Mouse (Mus musculus) CH12.LX (cell line): Measurements from ENCODE around the gene Hist1h2ae. TPM values are rescaled to one million over a fixed set of nuclear protein-coding genes. Genes with fewer than 3 reads are reported as not detected.
"Not testable (repeated sequence)": the region's sequence is repeated elsewhere in the genome, so short reads cannot be mapped to it uniquely, and the experiment has no call there.

ENCODE experiments used
- DNase-seq: peaks from one replicate; pipeline ENCODE4 v3.0.0-alpha.2; 2013; ENCODE audit errors: extremely low read depth
- H3K27ac ChIP-seq: 2 replicates; pipeline ENCODE4 v1.5.1; 2012; ENCODE audit warnings: low read depth, mild to moderate bottlenecking, control low read depth, moderate library complexity; ENCODE audit not compliant: insufficient read depth
- H3K27me3 ChIP-seq: replicated peaks from 2 replicates; pipeline ENCODE3; 2012; ENCODE audit warnings: inconsistent platforms
- H3K36me3 ChIP-seq, 2 experiments: replicated peaks in 1 of 2; 2 replicates each; pipeline versions ENCODE3 to v1.6.1; 2012; ENCODE audit warnings: inconsistent platforms in 1 of 2, low read length in 1 of 2, mild to moderate bottlenecking in 1 of 2, mixed read lengths in 1 of 2, moderate library complexity in 1 of 2; ENCODE audit not compliant: control insufficient read depth in 1 of 2, insufficient read depth in 1 of 2
- H3K4me1 ChIP-seq, 2 experiments: 2 replicates each; pipeline ENCODE4 v1.6.1; 2012; ENCODE audit warnings: inconsistent platforms in 1 of 2, moderate library complexity in 1 of 2; ENCODE audit not compliant: insufficient read depth in 2 of 2, control insufficient read depth in 1 of 2
- H3K4me2 ChIP-seq: 2 replicates; pipeline ENCODE4 v1.6.1; 2012; ENCODE audit warnings: low read depth, mild to moderate bottlenecking, control low read depth; ENCODE audit not compliant: poor library complexity, insufficient read depth, severe bottlenecking
- H3K4me3 ChIP-seq, 3 experiments: fragments of 150-350 bp in 1 of 3; sonication (generic) in 1 of 3; replicated peaks in 1 of 3; 2 replicates each; pipeline versions ENCODE3 to v1.5.1; 2011 to 2012; ENCODE audit warnings: low read depth in 2 of 3, low read length in 2 of 3, mild to moderate bottlenecking in 2 of 3, moderate library complexity in 2 of 3, control low read depth in 1 of 3, improper control_type of control experiment in 1 of 3, inconsistent platforms in 1 of 3, mixed read lengths in 1 of 3; ENCODE audit not compliant: poor library complexity in 1 of 3
- H3K79me2 ChIP-seq: replicated peaks from 2 replicates; pipeline ENCODE4 v1.6.1; 2012; ENCODE audit warnings: mild to moderate bottlenecking, moderate library complexity; ENCODE audit not compliant: control insufficient read depth, poor library complexity, insufficient read depth, severe bottlenecking; ENCODE audit errors: extremely low read depth
- H3K9ac ChIP-seq: 2 replicates; pipeline ENCODE4 v1.6.1; 2012; ENCODE audit warnings: low read depth, mild to moderate bottlenecking, control low read depth, moderate library complexity; ENCODE audit not compliant: insufficient read depth
- H3K9me3 ChIP-seq: replicated peaks from 2 replicates; pipeline ENCODE3; 2012; ENCODE audit warnings: low read length, inconsistent platforms, mixed read lengths
- CHD1 ChIP-seq: IDR thresholded peaks from 2 replicates; pipeline ENCODE4 v1.6.1; 2012; ENCODE audit warnings: low read depth, low read length, improper control_type of control experiment, inconsistent platforms
- CHD2 ChIP-seq: IDR thresholded peaks from 2 replicates; pipeline ENCODE4 v1.6.1; 2011; ENCODE audit warnings: low read length, improper control_type of control experiment
- CTCF ChIP-seq, 2 experiments: IDR thresholded peaks in 1 of 2; conservative IDR thresholded peaks in 1 of 2; 2 replicates each; pipeline ENCODE4 v1.5.1; 2011 to 2012; ENCODE audit warnings: low read depth in 2 of 2, low read length in 2 of 2, improper control_type of control experiment in 1 of 2, inconsistent platforms in 1 of 2, mild to moderate bottlenecking in 1 of 2, moderate library complexity in 1 of 2
- ELF1 ChIP-seq: IDR thresholded peaks from 2 replicates; pipeline ENCODE4 v1.6.1; 2014; ENCODE audit warnings: low read depth, mild to moderate bottlenecking, inconsistent platforms, low read length, improper control_type of control experiment
- GABPA ChIP-seq: IDR thresholded peaks from 2 replicates; pipeline ENCODE4 v1.6.1; 2012; ENCODE audit warnings: low read depth, low read length, improper control_type of control experiment, inconsistent platforms; ENCODE audit not compliant: insufficient replicate concordance
- HCFC1 ChIP-seq: IDR thresholded peaks from 2 replicates; pipeline ENCODE4 v1.6.1; 2012; ENCODE audit warnings: low read depth, mild to moderate bottlenecking, inconsistent platforms, low read length, improper control_type of control experiment
- IRF4 ChIP-seq: IDR thresholded peaks from 2 replicates; pipeline ENCODE4 v1.6.1; 2014; ENCODE audit warnings: low read depth, mild to moderate bottlenecking, inconsistent platforms, low read length, improper control_type of control experiment
- MAFK ChIP-seq: IDR thresholded peaks from 2 replicates; pipeline ENCODE4 v1.6.1; 2011; ENCODE audit warnings: low read length, improper control_type of control experiment; ENCODE audit not compliant: insufficient replicate concordance
- MAX ChIP-seq: IDR thresholded peaks from 2 replicates; pipeline ENCODE4 v1.6.1; 2011; ENCODE audit warnings: low read length, improper control_type of control experiment
- MXI1 ChIP-seq: IDR thresholded peaks from 2 replicates; pipeline ENCODE4 v1.6.1; 2011; ENCODE audit warnings: mild to moderate bottlenecking, low read depth, low read length, improper control_type of control experiment
- PAX5 ChIP-seq: IDR thresholded peaks from 2 replicates; pipeline ENCODE4 v1.6.1; 2012; ENCODE audit warnings: low read length, inconsistent platforms, mixed read lengths
- POLR2A ChIP-seq: IDR thresholded peaks from 2 replicates; pipeline ENCODE4 v1.6.1; 2011; ENCODE audit warnings: low read depth, mild to moderate bottlenecking, improper control_type of control experiment, low read length
- POLR2AphosphoS2 ChIP-seq: IDR thresholded peaks from 2 replicates; pipeline ENCODE4 v1.6.1; 2011; ENCODE audit warnings: low read depth, low read length, improper control_type of control experiment
- RCOR1 ChIP-seq: conservative IDR thresholded peaks from 2 replicates; pipeline ENCODE4 v1.6.1; 2012; ENCODE audit warnings: low read depth, mild to moderate bottlenecking, inconsistent platforms, low read length, improper control_type of control experiment
- SIN3A ChIP-seq: IDR thresholded peaks from 2 replicates; pipeline ENCODE4 v1.6.1; 2012; ENCODE audit warnings: low read length, improper control_type of control experiment, inconsistent platforms
- TBP ChIP-seq: conservative IDR thresholded peaks from 2 replicates; pipeline ENCODE4 v1.6.1; 2011; ENCODE audit warnings: low read depth, low read length, improper control_type of control experiment
- TCF12 ChIP-seq: IDR thresholded peaks from 2 replicates; pipeline ENCODE4 v1.6.1; 2014; ENCODE audit warnings: low read depth, mild to moderate bottlenecking, inconsistent platforms, low read length, improper control_type of control experiment
- ZKSCAN1 ChIP-seq: IDR thresholded peaks from 2 replicates; pipeline ENCODE4 v1.6.1; 2012; ENCODE audit warnings: low read depth, inconsistent platforms, low read length, improper control_type of control experiment, borderline replicate concordance
- ZMIZ1 ChIP-seq: IDR thresholded peaks from 2 replicates; pipeline ENCODE4 v1.6.1; 2012; ENCODE audit warnings: low read depth, mild to moderate bottlenecking, inconsistent platforms, low read length, improper control_type of control experiment
- ZNF384 ChIP-seq: IDR thresholded peaks from 2 replicates; pipeline ENCODE4 v1.6.1; 2012; ENCODE audit warnings: low read depth, low read length, improper control_type of control experiment, inconsistent platforms
- dilution Hi-C: fragments of 300-500 bp; cut with MboI; formaldehyde crosslinking; loops from 2 replicates; pipeline ENCODE4 v1.14.3; 2020; ENCODE audit warnings: low sequenced_read_pairs; ENCODE audit not compliant: extremely low pct_unique_long_range_greater_than_20kb, extremely low pct_ligation_motif_present
- in situ Hi-C: fragments of 300-500 bp; cut with MboI; formaldehyde crosslinking; loops from 3 replicates; pipeline ENCODE4 v1.14.3; 2019; ENCODE audit warnings: low sequenced_read_pairs, low pct_ligation_motif_present, low pct_unique_long_range_greater_than_20kb, mixed read lengths
- polyA plus RNA-seq: library from polyadenylated mRNA; unstranded; fragments of >175 nt; gene quantifications from 2 replicates; pipeline ENCODE4 v1.2.1, GENCODE M21; 2012; ENCODE audit warnings: low read depth; ENCODE audit not compliant: insufficient read length
- total RNA-seq, 2 experiments: library from RNA; depleted of rRNA; stranded (reverse); fragments of 300-350 nt in 1 of 2; fragments of >200 nt in 1 of 2; gene quantifications; 2 replicates each; pipeline ENCODE4 v1.2.3; 2012 to 2014

The Hist1h2ae gene
- total and polyA plus RNA-seq, 3 experiments: 3.5 to 648 (median 16.3) TPM

- Histone ChIP-seq H3K4me2 (peak overlapping the region; percentile 82), H3K27ac (peak overlapping the region; percentile 97), H3K9ac (peak overlapping the region; percentile 76), H3K4me3 (peak overlapping the region in 1 of 3 experiments; percentile 49)
- H3K27me3 ChIP-seq, dilution Hi-C loops, H3K79me2 ChIP-seq, H3K4me1 ChIP-seq, H3K36me3 ChIP-seq, H3K9me3 ChIP-seq: not testable (repeated sequence)
- peak; percentile 84; the same call in 1 of the 2 replicates for TF ChIP-seq CHD1
- peak; percentile 72 for TF ChIP-seq POLR2A
- peak; percentile 98 for TF ChIP-seq POLR2AphosphoS2
- 0 out of 2 replicates have a peak, but pooled peaks have one; percentile 2 for TF ChIP-seq CHD2
- TF ChIP-seq ZMIZ1: peak; percentile 77
- 0 out of 2 replicates have a peak, but pooled peaks have one; percentile 36 for TF ChIP-seq RCOR1
- peak; percentile 54 for DNase-seq
- in situ Hi-C loops: loop anchor here (25.0 kb wide), 1 partner anchor 1833 kb away; the partner anchor contains the start of gene Hist1h4j
Measured at GRCm38 (mm10) chr13:23570261-23571021, 579 bp downstream of the Hist1h2ae start.

- Histone ChIP-seq H3K9ac (0 out of 2 replicates have a peak overlapping the region, but pooled peaks have one; percentile 6), H3K27ac (no peak overlapping the region), H3K27me3 (no peaks in the 10 kb centered on the region), H3K4me2 (no peak overlapping the region), H3K36me3 (no peaks in the 10 kb centered on the region), H3K9me3 (no peaks in the 10 kb centered on the region), H3K4me1 (peaks cover 3 to 22% of the 10 kb centered on the region in 2 experiments; a peak in 2 of 4 replicates), H3K4me3 (no peak overlapping the region), H3K79me2 (no peaks in the 10 kb centered on the region)
- in situ Hi-C loops: loop anchor here (25.0 kb wide), 1 partner anchor 1827 kb away; the partner anchor contains the start of gene Hist1h4j
- TF ChIP-seq TBP: no peak
- TF ChIP-seq ZNF384: peak; percentile 59
- DNase-seq: no peak
- dilution Hi-C loops: no loop called here
Measured at GRCm38 (mm10) chr13:23564482-23564881, 6.5 kb downstream of the Hist1h2ae start.

GRCm38 (mm10) chr13:23562699-23563462, 8.1 kb downstream of the Hist1h2ae start:
- Histone ChIP-seq H3K79me2 (no peaks in the 10 kb centered on the region), H3K4me1 (peaks cover 3 to 22% of the 10 kb centered on the region in 2 experiments; a peak in 2 of 4 replicates), H3K27me3 (no peaks in the 10 kb centered on the region), H3K36me3 (no peaks in the 10 kb centered on the region), H3K4me2 (peak overlapping the region; percentile 99), H3K27ac (peak overlapping the region; percentile 97), H3K9me3 (no peaks in the 10 kb centered on the region), H3K4me3 (peak overlapping the region; percentile 35 to 58 (median 49)), H3K9ac (peak overlapping the region; percentile 100)
- dilution Hi-C loops: no loop called here
- peak; percentile 50; the same call in 1 of the 2 replicates for TF ChIP-seq HCFC1
- TF ChIP-seq ELF1: no peak
- peak in 1 of 2 experiments; percentile 59; a peak in 2 of 4 replicates for TF ChIP-seq CTCF (conservative IDR thresholded peaks at IDR 0.05 in 1 of 2, IDR thresholded peaks at IDR 0.05 in 1 of 2; ENCODE audit: low read depth in 2 of 2, low read length in 2 of 2)
- peak; percentile 93 for TF ChIP-seq TBP
- peak; percentile 5; the same call in 1 of the 2 replicates for TF ChIP-seq SIN3A
- 0 out of 2 replicates have a peak, but pooled peaks have one; percentile 8 for TF ChIP-seq MAX
- no peak for TF ChIP-seq POLR2AphosphoS2
- peak; percentile 24; the same call in 1 of the 2 replicates for TF ChIP-seq CHD2
- TF ChIP-seq MAFK: 0 out of 2 replicates have a peak, but pooled peaks have one; percentile 69
- peak; percentile 65; the same call in 1 of the 2 replicates for TF ChIP-seq TCF12
- no peak for TF ChIP-seq GABPA
- 0 out of 2 replicates have a peak, but pooled peaks have one; percentile 5 for TF ChIP-seq MXI1
- no peak for TF ChIP-seq PAX5
- no peak for TF ChIP-seq IRF4
- TF ChIP-seq ZKSCAN1: no peak
- peak; percentile 16; the same call in 1 of the 2 replicates for TF ChIP-seq CHD1
- peak; percentile 76 for DNase-seq
- in situ Hi-C loops: loop anchor here (25.0 kb wide), 1 partner anchor 1826 kb away; the partner anchor contains the start of gene Hist1h4j
